Mouse (Mus musculus) frontal cortex, adult (tissue): ENCODE results near the gene Supt6.

Source experiments
- ATAC-seq: cut with Nextera tagmentation; 2 replicates; pipeline ENCODE4 v1.9.2; 2017; ENCODE audit warnings: mild to moderate bottlenecking, moderate library complexity, mixed read lengths; ENCODE audit not compliant: low TSS enrichment

The Supt6 gene

DNA sequence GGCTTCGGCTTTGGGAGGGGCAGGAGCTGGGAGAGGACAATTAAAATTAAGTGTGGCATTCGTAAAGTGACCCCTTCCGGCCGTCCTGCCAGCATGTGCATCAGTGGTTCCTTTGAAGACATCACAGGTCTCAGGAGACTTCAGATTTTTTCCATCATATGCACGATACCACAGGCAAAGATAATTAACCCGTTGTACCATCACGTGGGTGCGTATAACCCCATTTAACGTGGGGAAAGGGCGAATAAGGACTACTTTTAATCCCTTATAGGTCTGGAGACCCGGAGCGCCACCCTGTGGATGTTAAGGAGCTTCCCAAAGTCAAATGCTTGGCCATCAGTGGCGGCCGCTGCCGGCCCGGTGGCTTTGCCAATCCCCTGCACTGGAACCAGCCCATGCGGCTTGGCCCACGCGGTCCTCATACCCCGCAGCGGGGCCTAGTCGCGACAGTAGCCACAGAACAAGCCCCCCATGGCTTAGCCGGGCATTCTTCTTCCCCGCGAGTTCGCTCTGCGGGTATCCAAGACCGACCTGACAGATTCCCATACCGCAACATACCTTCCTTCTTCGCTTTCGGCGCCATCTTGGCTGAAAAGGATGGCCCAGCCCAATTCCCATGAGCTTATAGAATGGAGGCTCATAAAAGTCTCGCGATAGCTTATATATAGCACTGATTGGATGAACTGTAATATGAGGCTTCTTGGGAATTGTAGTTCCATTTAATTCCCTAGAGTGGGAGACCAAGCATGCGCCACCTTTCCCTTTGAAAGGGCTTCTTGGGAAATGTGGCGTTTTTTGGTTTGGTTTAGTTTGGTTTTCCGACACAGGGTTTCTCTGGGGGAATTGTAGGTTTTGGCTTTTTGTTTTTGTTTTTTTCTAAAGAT is 62.6 kb downstream of the Supt6 start, which contains the start of gene Rpl23a:
Gene Rpl23a, minus strand, starts transcription at position 624 of the 884 bp plus-strand sequence.
- ATAC-seq = peak; percentile 92

DNA sequence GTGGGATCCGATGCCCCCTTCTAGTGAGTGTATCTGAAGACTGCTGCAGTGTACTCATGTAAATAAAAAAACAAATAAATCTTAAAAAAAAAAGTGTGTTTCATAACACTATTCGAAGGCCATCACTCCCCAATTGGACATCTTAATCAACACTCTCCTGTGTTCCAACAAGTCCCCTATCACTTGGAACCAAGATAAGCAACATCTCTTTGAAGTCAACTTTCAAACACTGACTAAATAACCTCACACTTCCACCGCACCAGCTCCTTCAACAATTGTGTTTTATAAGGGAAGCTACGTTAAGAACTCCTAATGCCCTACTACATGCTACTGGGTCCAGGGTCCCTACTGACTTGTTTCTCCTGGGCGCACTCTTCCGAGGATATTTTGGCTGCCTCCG is 63.3 kb downstream of the Supt6 start:
- ATAC-seq = no peak

DNA sequence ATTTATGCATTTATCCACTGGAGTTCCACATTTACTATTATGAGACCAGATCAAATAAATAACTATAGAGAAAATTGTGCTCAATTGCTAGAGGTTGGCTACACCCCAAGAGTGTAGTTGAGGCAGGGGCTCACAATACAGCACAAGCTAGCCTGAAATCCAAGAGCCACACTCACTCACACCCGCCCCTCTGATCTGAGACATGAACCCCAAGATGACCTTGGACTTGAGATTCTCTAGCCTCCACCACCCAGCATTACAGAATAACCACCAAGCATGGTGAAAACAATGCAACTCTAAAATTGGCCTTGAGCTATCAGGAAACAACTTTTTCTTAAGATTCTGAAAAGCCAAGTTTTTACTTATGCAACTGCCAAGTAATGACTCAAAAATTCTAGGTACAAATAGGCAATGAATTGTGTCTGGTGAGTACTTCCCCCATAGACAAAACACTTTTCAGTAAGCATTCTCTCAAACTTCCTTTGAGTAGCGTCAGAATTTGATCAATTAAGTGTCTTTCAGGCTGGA is 63.9 kb downstream of the Supt6 start:
- ATAC-seq = no peak

DNA sequence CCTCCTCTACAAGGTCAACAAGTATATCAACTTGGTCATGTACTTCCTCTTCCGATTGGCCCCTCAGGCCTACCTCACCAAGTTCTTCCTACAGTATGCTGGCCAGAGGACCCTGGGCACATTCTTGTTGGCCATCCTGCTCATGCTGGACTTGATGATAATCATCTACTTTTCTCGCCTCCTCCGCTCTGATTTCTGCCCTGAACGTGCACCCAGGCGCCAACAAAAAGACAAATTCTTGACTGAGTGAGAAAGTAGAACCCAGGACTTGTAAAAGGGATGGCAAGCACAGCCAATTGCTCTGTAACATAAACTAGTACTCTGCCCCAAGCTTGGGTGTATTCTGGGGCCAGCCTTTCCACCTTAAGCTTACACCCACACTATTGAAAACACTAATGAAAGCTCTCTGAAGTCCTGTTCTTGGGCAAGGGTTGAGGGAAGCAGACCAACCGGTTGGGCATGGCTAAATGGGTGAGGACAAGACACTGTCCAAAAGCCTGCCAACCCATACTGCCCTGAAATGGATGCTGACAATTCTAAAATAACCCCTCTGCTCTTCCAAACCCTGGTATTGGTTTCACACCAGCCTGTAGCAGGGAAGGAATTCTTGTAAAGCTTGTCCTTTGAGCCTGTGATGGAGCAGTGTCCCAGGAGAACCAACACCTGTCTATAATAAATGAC is 65.6 kb downstream of the Supt6 start:
- no peak for ATAC-seq

DNA sequence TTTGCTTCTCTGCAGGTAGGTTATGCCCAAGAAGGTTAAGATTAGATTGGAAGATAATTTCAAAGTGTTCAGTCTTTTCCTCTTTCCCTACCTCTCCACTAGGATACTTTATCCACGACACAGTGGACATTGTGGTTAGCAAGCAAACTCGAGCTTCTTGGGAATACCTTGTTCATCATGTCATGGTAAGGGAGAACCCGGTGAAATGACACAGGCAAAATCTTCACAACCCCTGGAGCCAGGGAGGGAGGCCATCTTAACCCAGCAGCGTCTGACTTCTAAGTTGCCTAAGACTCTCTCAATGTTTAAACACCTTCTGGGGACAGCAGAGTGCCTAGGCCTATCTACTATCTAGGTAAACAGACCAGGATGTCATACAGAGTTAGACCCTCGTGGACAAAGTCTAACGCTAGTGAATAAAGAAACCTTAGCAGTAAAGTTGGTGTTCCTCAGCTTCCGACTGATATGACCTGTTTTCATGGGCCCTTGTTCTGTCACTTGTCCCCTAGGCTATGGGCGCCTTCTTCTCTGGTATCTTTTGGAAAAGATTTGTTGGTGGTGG is 66.3 kb downstream of the Supt6 start:
- no peak for ATAC-seq

DNA sequence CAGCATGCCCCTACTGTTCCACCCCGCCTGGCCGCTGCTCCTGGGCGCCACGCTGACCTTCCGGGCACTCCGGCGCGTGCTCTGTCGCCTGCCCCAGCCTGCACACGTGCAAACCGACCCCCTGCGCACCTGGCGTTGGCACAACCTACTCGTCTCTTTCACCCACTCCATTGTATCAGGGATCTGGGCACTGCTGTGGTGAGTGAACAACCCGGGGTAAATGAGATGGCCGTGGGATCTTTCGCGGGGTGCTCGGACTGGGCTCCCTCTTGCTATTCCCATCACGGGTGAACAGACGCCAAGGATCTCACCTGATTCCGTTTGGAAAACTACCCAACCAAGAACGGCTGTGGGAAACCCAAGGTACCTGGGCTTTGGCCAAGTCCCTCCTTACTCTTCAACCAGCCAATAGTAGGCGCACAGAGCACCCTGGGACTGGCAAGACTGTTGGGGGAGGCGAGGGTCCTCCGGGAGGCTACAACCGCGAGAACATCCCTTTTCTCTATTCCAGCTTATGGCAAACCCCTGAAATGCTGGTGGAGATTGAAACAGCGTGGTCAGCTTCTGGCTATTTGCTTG is 66.8 kb downstream of the Supt6 start:
- ATAC-seq = no peak

DNA sequence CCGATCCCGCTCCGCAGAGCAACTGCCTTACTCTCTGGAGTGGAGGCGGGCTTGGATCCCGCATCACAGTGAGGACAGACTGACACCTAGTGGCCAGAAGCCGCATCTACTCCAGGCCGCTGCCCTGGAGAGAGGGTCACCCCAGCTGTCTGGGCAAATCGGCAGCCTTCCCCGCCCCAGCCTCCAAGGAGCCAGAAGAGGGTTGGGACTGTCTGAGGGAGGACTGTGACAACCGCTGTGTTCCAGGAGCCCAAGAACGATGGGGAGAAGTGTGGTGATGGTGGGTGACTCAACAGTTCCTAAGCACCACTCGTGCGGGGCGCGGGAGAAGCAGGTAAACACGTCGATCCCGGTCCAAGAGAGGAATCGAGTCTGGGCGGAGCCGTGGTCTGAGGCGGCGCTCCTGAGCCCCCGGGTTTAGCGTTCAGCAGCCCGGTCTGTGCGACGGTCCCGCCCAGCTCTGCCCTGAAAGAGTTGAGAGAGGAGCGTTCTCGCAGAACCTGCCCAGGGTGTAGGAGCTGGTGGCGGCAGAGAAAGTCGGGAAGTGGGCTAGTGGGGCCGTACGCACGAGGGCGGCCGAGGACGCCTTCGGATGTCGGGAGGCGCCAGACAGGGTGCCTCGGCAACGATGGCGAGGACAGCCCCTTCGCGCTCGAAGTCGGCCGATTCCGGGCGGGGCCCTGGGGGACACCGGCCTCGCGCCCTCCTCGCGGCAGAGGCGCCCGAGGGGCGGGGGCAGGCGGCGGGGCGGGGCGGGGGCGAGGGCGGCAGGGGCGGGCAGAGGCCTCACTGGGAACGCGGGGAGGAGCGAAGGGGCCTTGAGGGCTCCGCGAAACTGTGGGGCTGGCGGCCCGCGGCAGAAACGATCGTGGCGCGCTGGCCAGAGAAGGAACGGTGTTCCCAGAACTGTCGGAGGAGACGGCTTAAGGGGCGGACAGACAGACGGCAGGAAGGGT is 67.6 kb downstream of the Supt6 start:
- ATAC-seq = peak; percentile 68

DNA sequence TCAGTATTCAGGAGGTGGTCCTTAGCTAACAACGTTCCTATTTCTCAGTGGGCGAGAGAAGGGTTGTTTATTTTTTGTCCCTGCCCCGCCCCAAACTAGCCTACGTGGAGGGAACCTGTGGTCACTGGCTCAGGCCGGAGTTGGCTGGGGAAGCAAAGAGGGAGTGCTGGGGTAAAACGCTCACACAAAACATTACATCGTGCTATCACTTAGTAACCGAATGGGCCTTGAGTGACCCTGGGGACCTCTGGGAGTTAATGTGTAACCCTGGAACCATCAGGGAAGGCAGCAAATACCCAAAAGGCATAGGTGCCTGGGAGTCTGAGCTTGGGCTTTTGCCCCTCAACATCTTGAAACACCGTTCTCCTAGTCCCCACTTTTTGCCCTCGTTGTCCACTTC is 68.3 kb downstream of the Supt6 start:
- ATAC-seq = peak; percentile 1; the same call in 1 of the 2 replicates

DNA sequence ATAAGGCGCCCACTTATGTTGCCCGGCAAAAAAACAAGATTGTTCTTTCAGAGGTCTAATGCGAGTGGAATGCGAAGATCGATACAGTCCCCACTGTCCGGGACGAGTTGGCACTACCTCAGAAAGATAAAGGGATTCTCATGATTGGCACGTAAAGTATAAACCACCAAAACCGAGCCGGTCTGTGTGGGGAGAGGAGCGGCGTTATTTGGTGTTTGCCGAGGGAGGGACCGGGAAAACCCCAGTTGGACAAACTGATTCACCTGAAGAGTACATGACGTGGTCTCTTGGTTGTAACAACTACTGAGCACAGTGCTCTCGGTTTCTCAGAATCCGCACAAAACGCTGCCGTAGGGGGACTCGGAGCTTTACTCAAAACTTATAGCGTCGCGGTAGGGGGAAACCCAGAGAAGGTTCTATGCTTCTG is 68.9 kb downstream of the Supt6 start:
- ATAC-seq = no peak

DNA sequence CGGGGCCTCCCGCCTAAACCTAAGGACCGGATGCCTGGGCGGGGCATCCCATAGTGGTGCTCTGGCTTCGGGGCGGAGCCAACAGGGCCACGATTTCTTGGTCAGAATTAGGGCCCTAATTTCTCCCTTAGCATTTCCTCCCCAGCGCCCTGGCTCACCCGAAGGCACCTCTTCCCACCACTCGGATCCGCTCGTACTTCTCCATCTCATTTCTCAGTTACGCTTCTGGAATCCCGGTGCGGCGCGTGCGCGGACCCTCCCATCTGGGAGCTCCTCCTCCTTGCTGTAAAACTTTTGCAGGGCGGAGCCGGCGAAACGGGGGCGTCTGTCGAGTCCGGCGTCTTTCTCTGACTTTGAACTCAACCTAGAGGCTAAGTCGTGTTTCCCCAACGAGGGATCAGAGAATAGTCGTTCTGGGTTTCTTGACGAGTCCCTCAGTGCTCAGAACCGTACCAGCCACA is 69.4 kb downstream of the Supt6 start, which contains the start of the genes Nek8 and Tlcd1:
Gene Nek8, minus strand, starts transcription at position 274 of the 461 bp plus-strand sequence.
Gene Tlcd1, plus strand, starts transcription at position 310 of the 461 bp plus-strand sequence.
- ATAC-seq = peak; percentile 48

DNA sequence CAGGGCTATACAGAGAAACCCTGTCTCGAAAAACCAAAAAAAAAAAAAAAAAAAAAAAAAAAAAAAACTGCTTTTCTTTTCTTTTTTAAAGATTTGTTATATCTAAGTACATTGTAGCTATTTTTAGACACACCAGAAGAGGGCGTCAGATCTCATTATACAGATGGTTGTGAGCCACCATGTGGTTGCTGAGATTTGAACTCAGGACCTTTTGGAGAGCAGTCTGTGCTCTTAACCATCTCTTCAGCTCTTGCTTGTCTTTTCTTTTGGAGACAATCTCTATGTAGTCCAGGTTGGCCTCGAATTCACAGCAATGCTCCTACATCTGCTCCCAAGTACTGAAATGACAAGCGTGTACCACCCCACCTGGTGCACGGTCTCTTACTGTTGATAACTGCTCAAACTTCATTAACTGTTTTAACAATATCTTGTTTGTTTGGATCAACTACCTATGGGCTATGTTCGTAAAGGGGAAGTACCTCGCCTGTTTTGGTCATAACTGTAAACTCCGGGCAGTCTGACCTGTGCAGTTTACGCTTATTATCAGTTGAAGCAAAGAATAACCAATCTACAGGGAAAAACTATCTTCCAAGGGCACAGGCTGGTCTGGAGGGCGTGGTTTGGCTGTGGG is 69.9 kb downstream of the Supt6 start:
- ATAC-seq = no peak

DNA sequence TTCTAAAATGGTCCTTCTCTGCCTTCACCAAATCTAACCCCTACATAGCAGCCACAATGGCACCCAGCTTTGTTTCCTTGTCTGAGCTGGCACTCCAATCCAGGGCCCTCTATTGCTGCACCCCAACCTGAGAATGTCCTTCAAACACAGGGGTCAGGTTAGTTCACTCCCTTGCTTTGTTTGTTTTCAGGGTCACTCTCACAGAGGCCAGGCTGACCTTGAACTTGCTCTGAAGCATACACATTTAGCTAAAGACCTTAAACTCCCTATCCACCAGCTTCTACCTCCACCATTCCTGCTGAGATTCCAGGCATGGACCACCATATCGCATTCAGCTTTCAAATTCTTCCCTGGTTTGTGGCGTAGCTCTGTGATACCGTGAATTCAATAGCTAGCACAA is 71.3 kb downstream of the Supt6 start:
- ATAC-seq = no peak

DNA sequence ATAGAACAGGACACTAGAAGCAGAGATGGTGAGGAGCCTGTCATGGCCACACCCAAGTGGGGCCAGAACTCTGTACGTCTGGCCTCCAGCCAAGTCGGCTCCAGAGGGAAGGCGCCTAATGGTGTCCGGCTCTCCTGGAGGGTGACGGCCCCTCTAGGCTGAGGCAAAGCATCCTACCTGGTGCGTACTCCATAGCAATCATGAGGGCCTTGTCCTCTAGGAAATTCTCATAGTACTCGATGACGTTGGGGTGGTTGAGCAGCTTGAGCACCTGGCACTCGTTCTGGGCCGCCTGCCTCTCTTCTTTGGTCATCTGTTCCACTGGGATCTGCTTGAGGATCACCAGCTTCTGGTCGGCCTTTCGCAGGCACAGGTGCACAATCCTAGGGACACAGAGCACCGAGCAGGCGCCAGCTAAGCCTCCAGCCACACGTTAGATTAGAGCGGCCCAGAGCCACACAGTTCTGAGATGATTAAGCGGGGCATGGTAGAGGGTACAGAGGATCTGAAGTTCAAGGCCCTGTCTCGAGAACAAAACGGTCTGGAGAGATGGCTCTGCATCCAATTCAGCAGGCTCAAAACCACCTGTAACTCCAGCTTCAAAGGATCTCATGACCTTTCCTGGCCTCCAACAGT is 72.9 kb downstream of the Supt6 start:
- ATAC-seq = no peak

DNA sequence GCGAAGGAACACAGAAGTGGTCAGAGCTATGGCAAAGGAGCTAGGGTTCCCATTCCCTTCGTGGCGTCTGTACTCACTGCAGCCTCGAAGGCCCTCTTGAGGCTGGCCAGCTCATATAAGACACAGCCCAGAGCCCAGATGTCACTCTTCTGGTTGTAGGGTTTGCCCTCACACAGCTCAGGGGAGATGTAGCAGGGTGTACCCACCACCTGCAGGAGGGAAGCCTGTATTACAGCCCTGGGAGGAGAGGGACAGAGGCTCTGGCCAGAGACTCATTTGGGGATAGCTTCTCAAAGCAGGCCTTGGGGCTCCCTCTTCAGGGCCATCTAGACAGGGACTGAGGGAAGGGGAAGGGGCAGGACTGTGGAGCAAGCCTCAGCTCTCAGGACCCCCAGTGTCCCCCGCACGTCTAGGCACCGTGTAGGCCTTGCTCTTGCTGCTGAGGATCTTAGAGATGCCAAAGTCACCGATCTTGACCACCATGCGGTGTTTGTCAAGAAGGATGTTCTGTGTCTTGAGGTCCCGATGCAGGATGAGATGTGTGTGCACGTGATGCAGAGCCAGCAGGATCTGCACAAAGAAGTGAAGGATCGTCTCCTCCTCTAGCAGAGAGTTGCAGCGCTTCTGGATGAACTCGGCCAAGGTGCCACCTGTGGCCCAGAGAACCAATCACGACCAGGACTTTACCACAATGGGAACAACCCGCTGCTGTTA is 73.6 kb downstream of the Supt6 start:
- no peak for ATAC-seq

DNA sequence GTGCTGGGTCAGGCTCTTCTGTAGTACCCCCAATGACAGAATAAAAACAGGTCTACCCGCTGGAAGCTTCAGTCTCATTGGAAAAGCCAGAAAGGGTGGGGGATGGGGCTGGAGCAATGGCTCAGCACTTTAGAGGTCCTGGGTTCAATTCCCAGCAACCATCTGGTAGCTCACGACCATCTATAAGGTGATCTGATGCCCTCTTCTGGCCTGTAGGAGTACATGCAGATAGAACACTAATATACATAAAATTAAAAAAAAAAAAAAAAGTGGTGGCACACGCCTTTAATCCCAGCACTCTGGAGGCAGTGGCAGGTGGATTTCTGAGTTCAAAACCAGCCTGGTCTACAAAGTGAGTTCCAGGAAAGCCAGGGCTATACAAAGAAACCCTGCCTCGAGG is 74.5 kb downstream of the Supt6 start:
- ATAC-seq = no peak

DNA sequence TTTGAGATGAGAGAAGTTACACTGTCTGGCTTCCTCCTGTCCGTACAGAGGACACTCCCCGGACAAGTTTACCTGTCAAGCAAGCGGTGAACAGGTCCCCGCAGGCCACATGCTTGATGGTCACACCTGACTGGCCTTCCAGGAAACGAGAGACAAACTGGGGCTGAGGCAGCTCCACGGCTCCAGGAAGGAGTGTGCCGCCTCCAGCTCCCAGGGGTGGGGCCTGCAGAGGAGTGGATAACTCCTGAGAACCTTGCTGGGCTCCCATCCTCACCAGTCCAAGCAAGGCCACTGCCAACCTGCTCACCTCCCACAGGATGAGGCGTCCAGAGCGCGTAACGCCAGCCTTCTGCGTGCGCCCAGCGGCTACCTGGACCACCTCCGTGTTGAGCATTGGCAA is 75.5 kb downstream of the Supt6 start:
- no peak for ATAC-seq

DNA sequence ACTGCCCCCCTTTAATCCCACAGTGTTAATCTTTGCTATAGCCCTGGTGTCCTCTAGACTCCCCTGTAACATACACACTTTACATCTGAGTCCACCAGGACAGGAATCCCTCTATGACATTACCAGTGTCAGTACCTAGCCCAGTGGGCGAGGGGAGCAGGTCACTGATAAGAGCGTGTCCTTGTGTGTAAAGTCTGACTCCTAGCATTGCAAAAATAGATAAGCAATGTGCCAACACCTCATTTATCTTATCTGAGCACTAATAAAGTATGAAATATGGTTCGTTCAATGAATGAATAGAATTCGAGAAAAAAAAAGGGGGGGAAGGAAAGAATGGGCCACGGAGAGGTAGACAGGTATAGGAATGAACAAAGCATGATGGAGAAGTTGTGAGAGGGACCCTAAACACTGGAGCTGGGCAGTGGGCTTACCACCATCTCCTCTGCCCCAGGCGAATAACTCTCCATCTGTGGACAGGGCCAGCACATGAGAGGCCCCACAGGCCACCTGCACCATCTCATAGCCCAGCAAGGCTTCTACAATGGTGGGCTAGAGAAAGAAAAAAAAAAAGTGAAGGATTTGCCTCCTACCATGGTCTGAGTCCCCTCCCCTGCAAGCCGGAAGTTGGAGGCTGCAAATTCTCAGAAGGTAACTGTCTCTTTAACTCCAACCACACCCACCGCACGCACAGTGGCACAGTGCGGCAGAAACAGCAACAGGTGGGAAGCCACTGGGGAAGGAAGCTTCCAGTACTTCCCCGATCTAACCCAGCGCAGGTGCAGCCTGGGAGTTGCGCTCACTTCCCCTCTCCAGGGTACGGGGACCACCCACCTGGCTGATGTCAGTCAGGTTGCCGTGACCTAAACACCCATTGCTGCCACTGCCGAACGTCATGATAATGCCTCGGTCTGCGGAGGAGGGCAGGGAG is 77.0 kb downstream of the Supt6 start:
- no peak for ATAC-seq
